Mouse (Mus musculus) cerebellum, postnatal 25 days (tissue): ENCODE measurements around the gene Rasal2.
A peak's percentile ranks its signal among the peaks of the same experiment; 100 is the strongest.

Source experiments
- DNase-seq, 2 experiments: peaks; one replicate each; pipeline ENCODE4 v3.0.0; 2021; ENCODE audit warnings: mixed read lengths in 2 of 2

The Rasal2 gene

GRCm38 (mm10) chr1:157323091-157323490 is 89.3 kb downstream of the Rasal2 start:
- DNase-seq, result no peak

GRCm38 (mm10) chr1:157318896-157319295 is 93.5 kb downstream of the Rasal2 start:
- DNase-seq, result no peak

GRCm38 (mm10) chr1:157301266-157301665 is 111.1 kb downstream of the Rasal2 start:
- DNase-seq, result no peak

GRCm38 (mm10) chr1:157299559-157299958 is 112.8 kb downstream of the Rasal2 start:
- DNase-seq, result no peak

GRCm38 (mm10) chr1:157298990-157299389 is 113.4 kb downstream of the Rasal2 start:
- no peak for DNase-seq

GRCm38 (mm10) chr1:157297137-157297536 is 115.3 kb downstream of the Rasal2 start:
- DNase-seq, result no peak

GRCm38 (mm10) chr1:157295868-157296267 is 116.5 kb downstream of the Rasal2 start:
- no peak for DNase-seq

- no peak for DNase-seq
Observed at GRCm38 (mm10) chr1:157290173-157290572, 122.2 kb downstream of the Rasal2 start.

- DNase-seq, result no peak
Observed at GRCm38 (mm10) chr1:157289251-157289650, 123.1 kb downstream of the Rasal2 start.

- peak; percentile 11 to 55 for DNase-seq
Observed at GRCm38 (mm10) chr1:157286561-157286960, 125.8 kb downstream of the Rasal2 start.

GRCm38 (mm10) chr1:157285366-157285765 is 127.0 kb downstream of the Rasal2 start:
- no peak for DNase-seq

GRCm38 (mm10) chr1:157280781-157281180 is 131.6 kb downstream of the Rasal2 start:
- no peak for DNase-seq

- no peak for DNase-seq
Observed at GRCm38 (mm10) chr1:157275672-157276307, 136.6 kb downstream of the Rasal2 start.

GRCm38 (mm10) chr1:157267894-157268293 is 144.5 kb downstream of the Rasal2 start:
- no peak for DNase-seq

GRCm38 (mm10) chr1:157256562-157256961 is 155.8 kb downstream of the Rasal2 start:
- DNase-seq, result peak in 1 of 2 experiments; percentile 9

- no peak for DNase-seq
Observed at GRCm38 (mm10) chr1:157255776-157256175, 156.6 kb downstream of the Rasal2 start.

- peak in 1 of 2 experiments; percentile 4 for DNase-seq
Observed at GRCm38 (mm10) chr1:157253600-157254490, 158.6 kb downstream of the Rasal2 start.

- DNase-seq, result no peak
Observed at GRCm38 (mm10) chr1:157248112-157248511, 164.3 kb downstream of the Rasal2 start.

- no peak for DNase-seq
Observed at GRCm38 (mm10) chr1:157247341-157247740, 165.1 kb downstream of the Rasal2 start.

- DNase-seq, result no peak
Observed at GRCm38 (mm10) chr1:157246779-157247178, 165.6 kb downstream of the Rasal2 start.

GRCm38 (mm10) chr1:157244453-157244790 is 168.0 kb downstream of the Rasal2 start:
- peak in 1 of 2 experiments; percentile 17 for DNase-seq

- peak in 1 of 2 experiments; percentile 10 for DNase-seq
Observed at GRCm38 (mm10) chr1:157243576-157244452, 168.6 kb downstream of the Rasal2 start.

GRCm38 (mm10) chr1:157239687-157240086 is 172.7 kb downstream of the Rasal2 start:
- no peak for DNase-seq
